8 mouse cellular contexts compared by ENCODE assay signal in the genomic region with DNA sequence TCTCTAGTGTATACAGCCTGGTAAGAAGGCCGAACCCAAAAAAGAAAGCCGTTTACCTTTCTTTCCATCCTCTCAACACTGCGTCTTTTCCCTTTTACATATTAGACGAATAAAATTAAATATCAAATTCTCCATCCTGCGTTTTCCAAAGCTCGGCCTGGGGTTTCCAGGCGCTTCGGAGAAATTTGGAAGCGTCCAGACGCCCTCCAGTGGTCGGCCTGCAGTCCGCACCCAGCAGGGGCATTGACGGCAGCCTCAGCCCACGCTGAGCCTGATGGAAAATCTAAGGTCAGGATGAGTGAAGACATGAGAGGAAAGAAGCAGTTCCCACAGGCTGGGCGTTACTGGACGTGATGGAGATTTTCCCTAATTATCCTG. TPM values are rescaled to one million over a fixed set of nuclear protein-coding genes. Genes with fewer than 3 reads are reported as not detected.
DNase-seq lines count a peak whose midpoint lies in the region; ATAC-seq lines count a peak whose summit lies in the region.

No protein-coding gene starts in this region.

- ATAC-seq in megakaryocyte progenitor cell, adult 5-6 weeks (replicated peaks; ENCODE audit: poor library complexity): peak; percentile 68

- intact Hi-C loops in gastrocnemius, postnatal 14 days (cut with DNase I; ENCODE audit: low total_unique reads): no loop called here
- intact Hi-C loops in left cerebral cortex, postnatal 25 days (cut with DNase I): loop anchor here (5.0 to 10.0 kb wide), 5 partner anchors 128 to 409 kb away; no protein-coding TSS in a partner anchor

- peak; percentile 77 to 80 for DNase-seq in adrenal gland, adult 18-20 months (ENCODE audit: low spot score in 2 of 2)
- DNase-seq in embryo, embryonic 10 days (ENCODE audit: low spot score): peak; percentile 91
- peak; percentile 76 for DNase-seq in gastrocnemius, postnatal 14 days
- peak; percentile 73 for DNase-seq in hindlimb bud, embryonic 11.5 days (ENCODE audit: extremely low spot score, low read depth, low spot score)
- peak; percentile 80 to 85 for DNase-seq in left cerebral cortex, postnatal 25 days (ENCODE audit: low spot score in 2 of 2)
- peak; percentile 83 for DNase-seq in right cerebral cortex, postnatal 25 days
- DNase-seq in yolk sac, embryonic 10.5 days (ENCODE audit: low spot score): peak; percentile 66

RNA-seq across cellular contexts. Expression of gene Efna5, which starts 3.0 kb away (rescaled TPM):
- 10 to 100 TPM; 16.2 to 18.2 TPM for total RNA-seq in adrenal gland, adult 18-20 months (2021)
- 1 to 10 TPM; 1.5 to 1.6 TPM for total RNA-seq in gastrocnemius, postnatal 14 days (2021)
- 10 to 100 TPM; 32.8 to 41.5 TPM for total RNA-seq in left cerebral cortex, postnatal 25 days (2021)
- not detected in 2 replicates for total RNA-seq in megakaryocyte progenitor cell, adult 5-6 weeks (2015)
- not detected in 2 replicates for total RNA-seq in megakaryocyte progenitor cell, adult 5-6 weeks (2017)

Comparison
In these comparisons a context has a peak if more than half of its experiments do, and no peak if none do; other contexts are left out.
1. Peak in every context shown above with its lines: DNase-seq and ATAC-seq.
2. RNA of gene Efna5, which starts 3.0 kb away (total RNA-seq): 32.8 to 41.5 TPM in left cerebral cortex, postnatal 25 days and 16.2 to 18.2 TPM in adrenal gland, adult 18-20 months; 1.5 to 1.6 TPM in gastrocnemius, postnatal 14 days and not detected in megakaryocyte progenitor cell, adult 5-6 weeks; every median in the first group is over 4 times any median in the second.